Mouse (Mus musculus): ENCODE data around the gene Klhdc1.

- TF ChIP-seq CTCF (IDR thresholded peaks at IDR 0.05; ENCODE audit: borderline replicate concordance, insufficient read depth, low read length): no peak
- TF ChIP-seq POLR2A (IDR thresholded peaks at IDR 0.05; ENCODE audit: low read depth, low read length): no peak
Observed at GRCm38 (mm10) chr12:69283146-69283545, 42.2 kb downstream of the Klhdc1 start.

All from embryonic fibroblast, embryonic 13.5 days (primary cell).